Mouse (Mus musculus): Measurements from ENCODE around the gene Pou2f2. TPM values are rescaled to one million over a fixed set of nuclear protein-coding genes. Genes with fewer than 3 reads are reported as not detected.

Gene Pou2f2
- polyA plus RNA-seq, 1 experiment from 2014 or later = 22.3 TPM

GRCm38 (mm10) chr7:25106790-25107502 is 72.6 kb downstream of the Pou2f2 start:
- Histone ChIP-seq H3K27ac (no peak overlapping the region), H3K9ac (no peak overlapping the region), H3K9me3 (no peaks in the 10 kb centered on the region), H3K4me3 (replicated peaks) (no peak overlapping the region), H3K4me2 (no peak overlapping the region), H3K36me3 (replicated peaks) (no peaks in the 10 kb centered on the region), H3K4me1 (peaks cover 14% of the 10 kb centered on the region), H3K27me3 (no peaks in the 10 kb centered on the region)
- 59% methylated on average over 16 of the region's 17 CpGs for WGBS
- ATAC-seq (ENCODE audit: low FRiP score) = no peak

- Histone ChIP-seq H3K27me3 (no peaks in the 10 kb centered on the region), H3K4me2 (no peak overlapping the region)
Observed at GRCm38 (mm10) chr7:25105411-25106160, 73.9 kb downstream of the Pou2f2 start.

GRCm38 (mm10) chr7:25099581-25099980 is 79.9 kb downstream of the Pou2f2 start:
- H3K4me3 ChIP-seq (replicated peaks) = no peak overlapping the region
- H3K27ac ChIP-seq = no peak overlapping the region
- 50% methylated on average over 4 of the region's 4 CpGs for WGBS

More at GRCm38 (mm10) chr7:25105411-25106160, 73.9 kb downstream of the Pou2f2 start:
- H3K9me3 ChIP-seq = no peaks in the 10 kb centered on the region
- ATAC-seq (ENCODE audit: low FRiP score) = peak; percentile 63
- H3K9ac ChIP-seq = no peak overlapping the region
- H3K4me1 ChIP-seq = peaks cover 14% of the 10 kb centered on the region
- H3K27ac ChIP-seq = peak overlapping the region; percentile 56; the same call in 1 of the 2 replicates
- H3K36me3 ChIP-seq (replicated peaks) = no peaks in the 10 kb centered on the region
- H3K4me3 ChIP-seq (replicated peaks) = no peak overlapping the region
- WGBS = 20% methylated on average over 17 of the region's 17 CpGs

GRCm38 (mm10) chr7:25098169-25098568 is 81.4 kb downstream of the Pou2f2 start:
- no peak for ATAC-seq (ENCODE audit: low FRiP score)
- Histone ChIP-seq H3K27me3 (no peaks in the 10 kb centered on the region), H3K4me3 (replicated peaks) (no peak overlapping the region), H3K36me3 (replicated peaks) (peaks cover 17% of the 10 kb centered on the region; the same call in 1 of the 2 replicates), H3K4me1 (peaks cover 4% of the 10 kb centered on the region), H3K9ac (no peak overlapping the region), H3K4me2 (no peak overlapping the region), H3K9me3 (no peaks in the 10 kb centered on the region), H3K27ac (no peak overlapping the region)
- WGBS = 77% methylated on average over 3 of the region's 3 CpGs

More at GRCm38 (mm10) chr7:25099581-25099980, 79.9 kb downstream of the Pou2f2 start:
- Histone ChIP-seq H3K36me3 (replicated peaks) (peaks cover 17% of the 10 kb centered on the region; the same call in 1 of the 2 replicates), H3K9ac (no peak overlapping the region), H3K27me3 (no peaks in the 10 kb centered on the region), H3K9me3 (no peaks in the 10 kb centered on the region), H3K4me2 (no peak overlapping the region), H3K4me1 (no peaks in the 10 kb centered on the region)
- no peak for ATAC-seq (ENCODE audit: low FRiP score)

- no peak for ATAC-seq (ENCODE audit: low FRiP score)
- no peak overlapping the region for H3K4me3 ChIP-seq (replicated peaks)
- H3K36me3 ChIP-seq (replicated peaks) = peaks cover 15% of the 10 kb centered on the region
- no peaks in the 10 kb centered on the region for H3K9me3 ChIP-seq
- H3K9ac ChIP-seq = no peak overlapping the region
- WGBS = 25% methylated on average over 10 of the region's 10 CpGs
- H3K27me3 ChIP-seq = no peaks in the 10 kb centered on the region
- peaks cover 23% of the 10 kb centered on the region for H3K4me1 ChIP-seq
- H3K27ac ChIP-seq = no peak overlapping the region
- H3K4me2 ChIP-seq = no peak overlapping the region
Observed at GRCm38 (mm10) chr7:25089875-25090274, 89.7 kb downstream of the Pou2f2 start.

- no peak overlapping the region for H3K9ac ChIP-seq
- ATAC-seq (ENCODE audit: low FRiP score) = no peak
- H3K4me3 ChIP-seq (replicated peaks) = no peak overlapping the region
- peaks cover 23% of the 10 kb centered on the region for H3K4me1 ChIP-seq
- no peak overlapping the region for H3K27ac ChIP-seq
- WGBS = 32% methylated on average over 11 of the region's 11 CpGs
- H3K4me2 ChIP-seq = no peak overlapping the region
- no peaks in the 10 kb centered on the region for H3K27me3 ChIP-seq
- H3K36me3 ChIP-seq (replicated peaks) = peaks cover 24% of the 10 kb centered on the region
- H3K9me3 ChIP-seq = no peaks in the 10 kb centered on the region
Observed at GRCm38 (mm10) chr7:25088968-25089367, 90.6 kb downstream of the Pou2f2 start.

- Histone ChIP-seq H3K9ac (no peak overlapping the region), H3K4me3 (replicated peaks) (no peak overlapping the region), H3K4me1 (peaks cover 23% of the 10 kb centered on the region), H3K4me2 (no peak overlapping the region), H3K27me3 (no peaks in the 10 kb centered on the region), H3K36me3 (replicated peaks) (peaks cover 29% of the 10 kb centered on the region), H3K27ac (no peak overlapping the region), H3K9me3 (no peaks in the 10 kb centered on the region)
- ATAC-seq (ENCODE audit: low FRiP score) = peak; percentile 30; the same call in 1 of the 2 replicates
- WGBS = 10% methylated on average over 10 of the region's 10 CpGs
Observed at GRCm38 (mm10) chr7:25088531-25088930, 91.0 kb downstream of the Pou2f2 start.

GRCm38 (mm10) chr7:25087972-25088371 is 91.6 kb downstream of the Pou2f2 start:
- Histone ChIP-seq H3K27ac (0 out of 2 replicates have a peak overlapping the region, but pooled peaks have one; percentile 31), H3K4me1 (peaks cover 18% of the 10 kb centered on the region), H3K27me3 (no peaks in the 10 kb centered on the region), H3K9me3 (no peaks in the 10 kb centered on the region), H3K9ac (no peak overlapping the region), H3K4me2 (no peak overlapping the region), H3K36me3 (replicated peaks) (peaks cover 34% of the 10 kb centered on the region), H3K4me3 (replicated peaks) (no peak overlapping the region)
- 57% methylated on average over 5 of the region's 5 CpGs for WGBS
- ATAC-seq (ENCODE audit: low FRiP score) = no peak

GRCm38 (mm10) chr7:25087256-25087912 is 92.1 kb downstream of the Pou2f2 start:
- H3K4me2 ChIP-seq = no peak overlapping the region
- H3K4me3 ChIP-seq (replicated peaks) = no peak overlapping the region
- ATAC-seq (ENCODE audit: low FRiP score) = 0 out of 2 replicates have a peak, but pooled peaks have one; percentile 20
- H3K9ac ChIP-seq = no peak overlapping the region
- WGBS = 65% methylated on average over 10 of the region's 10 CpGs
- H3K4me1 ChIP-seq = peaks cover 17% of the 10 kb centered on the region
- peak overlapping the region; percentile 31; the same call in 1 of the 2 replicates for H3K27ac ChIP-seq
- H3K27me3 ChIP-seq = no peaks in the 10 kb centered on the region
- H3K36me3 ChIP-seq (replicated peaks) = peaks cover 40% of the 10 kb centered on the region
- H3K9me3 ChIP-seq = no peaks in the 10 kb centered on the region

GRCm38 (mm10) chr7:25086656-25087055 is 92.9 kb downstream of the Pou2f2 start:
- Histone ChIP-seq H3K9me3 (no peaks in the 10 kb centered on the region), H3K4me2 (no peak overlapping the region), H3K4me1 (peaks cover 17% of the 10 kb centered on the region), H3K27me3 (no peaks in the 10 kb centered on the region), H3K36me3 (replicated peaks) (peaks cover 47% of the 10 kb centered on the region), H3K9ac (no peak overlapping the region), H3K27ac (no peak overlapping the region), H3K4me3 (replicated peaks) (no peak overlapping the region)
- WGBS = 53% methylated on average over 3 of the region's 3 CpGs
- ATAC-seq (ENCODE audit: low FRiP score) = no peak

GRCm38 (mm10) chr7:25084621-25085020 is 94.9 kb downstream of the Pou2f2 start:
- no peaks in the 10 kb centered on the region for H3K27me3 ChIP-seq
- H3K9ac ChIP-seq = no peak overlapping the region
- peaks cover 13% of the 10 kb centered on the region for H3K4me1 ChIP-seq
- 87% methylated on average over 5 of the region's 5 CpGs for WGBS
- no peak overlapping the region for H3K4me2 ChIP-seq
- no peak overlapping the region for H3K27ac ChIP-seq
- no peak overlapping the region for H3K4me3 ChIP-seq (replicated peaks)
- no peaks in the 10 kb centered on the region for H3K9me3 ChIP-seq
- H3K36me3 ChIP-seq (replicated peaks) = peaks cover 68% of the 10 kb centered on the region
- no peak for ATAC-seq (ENCODE audit: low FRiP score)

- peak; percentile 24; the same call in 1 of the 2 replicates for ATAC-seq (ENCODE audit: low FRiP score)
- WGBS = 86% methylated on average over 4 of the region's 4 CpGs
- no peak overlapping the region for H3K4me3 ChIP-seq (replicated peaks)
Observed at GRCm38 (mm10) chr7:25082510-25082909, 97.0 kb downstream of the Pou2f2 start.

More at GRCm38 (mm10) chr7:25082510-25082909, 97.0 kb downstream of the Pou2f2 start:
- Histone ChIP-seq H3K9me3 (no peaks in the 10 kb centered on the region), H3K4me2 (no peak overlapping the region), H3K27me3 (no peaks in the 10 kb centered on the region), H3K36me3 (replicated peaks) (peaks cover 74% of the 10 kb centered on the region), H3K27ac (no peak overlapping the region), H3K4me1 (peaks cover 17% of the 10 kb centered on the region), H3K9ac (no peak overlapping the region)
